In the genomic region with DNA sequence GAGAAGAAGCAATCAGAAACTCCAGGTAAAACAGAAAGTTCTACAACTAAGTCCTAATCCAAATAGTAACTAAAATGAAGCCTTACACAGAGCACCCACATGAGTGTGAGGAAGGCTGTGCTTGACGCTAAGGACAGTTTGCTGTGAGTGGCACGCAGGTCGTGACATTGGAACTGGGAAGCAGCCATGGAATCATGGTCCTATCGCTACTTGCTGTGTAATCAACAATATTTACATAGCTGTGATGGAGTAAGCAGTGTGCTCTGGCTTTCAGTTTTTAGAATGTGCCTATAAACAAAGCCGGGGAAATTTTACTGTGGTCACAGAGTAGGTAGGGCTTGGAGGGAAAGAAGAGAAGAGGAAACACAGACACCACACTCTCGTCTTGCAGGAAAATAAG, we compare ENCODE assay signal across 17 mouse cellular contexts.
A peak's percentile ranks its signal among the peaks of the same experiment; 100 is the strongest.
DNase-seq lines count a peak whose midpoint lies in the region; ATAC-seq and TF ChIP-seq lines count a peak whose summit lies in the region.
"Had no signal": no experiment of that assay in that cellular context is flagged by ENCODE, and none has a peak within 500 bp of the region (broad histone marks: within the 10 kb centered on the region; RNA-seq: fewer than 3 reads in every experiment).

No protein-coding gene starts in this region.

- no peak for TF ChIP-seq CTCF in liver, postnatal 0 days (IDR thresholded peaks at IDR 0.05; ENCODE audit: low read depth)
- TF ChIP-seq CTCF in cortical plate, adult 2 months (IDR thresholded peaks at IDR 0.05; ENCODE audit: extremely low read depth, insufficient read depth, low read length), result no peak

- no peak for TF ChIP-seq EP300 in liver, postnatal 0 days (IDR thresholded peaks at IDR 0.05; ENCODE audit: low read depth)

- no peak overlapping the region for H3K9ac ChIP-seq in liver, postnatal 0 days (replicated peaks)
- H3K9ac ChIP-seq in liver, embryonic 12.5 days, result no peak overlapping the region
- H3K9ac ChIP-seq: embryonic facial prominence, embryonic 12.5 days; forebrain, embryonic 15.5 days; heart, embryonic 15.5 days; hindbrain, embryonic 14.5 days had no signal

- H3K27me3 ChIP-seq in heart, embryonic 10.5 days (ENCODE audit: insufficient read depth, poor library complexity, severe bottlenecking), result no peaks in the 10 kb centered on the region
- no peaks in the 10 kb centered on the region for H3K27me3 ChIP-seq in liver, postnatal 0 days (ENCODE audit: insufficient read depth, low read length)
- no peaks in the 10 kb centered on the region for H3K27me3 ChIP-seq in liver, embryonic 12.5 days (replicated peaks)
- H3K27me3 ChIP-seq: embryonic facial prominence, embryonic 12.5 days; forebrain, embryonic 15.5 days; heart, embryonic 15.5 days had no signal

- no peak overlapping the region for H3K27ac ChIP-seq in heart, embryonic 10.5 days
- no peak overlapping the region for H3K27ac ChIP-seq in liver, postnatal 0 days (ENCODE audit: low read depth)
- no peak overlapping the region for H3K27ac ChIP-seq in liver, embryonic 12.5 days
- H3K27ac ChIP-seq in cortical plate, adult 2 months (ENCODE audit: insufficient read depth, low read length), result peak overlapping the region; percentile 77
- H3K27ac ChIP-seq: embryonic facial prominence, embryonic 12.5 days; forebrain, embryonic 15.5 days; gastrocnemius, adult 2 months; heart, embryonic 15.5 days; hindbrain, embryonic 10.5 days; hindbrain, embryonic 14.5 days had no signal

- no peak overlapping the region for H3K4me2 ChIP-seq in liver, postnatal 0 days (ENCODE audit: low read depth, low read length)
- no peak overlapping the region for H3K4me2 ChIP-seq in liver, embryonic 12.5 days
- H3K4me2 ChIP-seq: embryonic facial prominence, embryonic 12.5 days; forebrain, embryonic 15.5 days; heart, embryonic 15.5 days; hindbrain, embryonic 14.5 days had no signal

- peak; percentile 57 for ATAC-seq in liver, postnatal 0 days
- ATAC-seq in liver, embryonic 12.5 days, result no peak
- ATAC-seq: forebrain, embryonic 15.5 days had no signal

- no peaks in the 10 kb centered on the region for H3K36me3 ChIP-seq in heart, embryonic 10.5 days
- H3K36me3 ChIP-seq in liver, postnatal 0 days (replicated peaks; ENCODE audit: insufficient read depth, low read length), result no peaks in the 10 kb centered on the region
- no peaks in the 10 kb centered on the region for H3K36me3 ChIP-seq in liver, embryonic 12.5 days
- H3K36me3 ChIP-seq: embryonic facial prominence, embryonic 12.5 days; forebrain, embryonic 15.5 days; heart, embryonic 15.5 days; hindbrain, embryonic 10.5 days had no signal

- H3K4me3 ChIP-seq in heart, embryonic 10.5 days, result no peak overlapping the region
- H3K4me3 ChIP-seq in liver, postnatal 0 days (ENCODE audit: low read depth, low read length), result no peak overlapping the region
- no peak overlapping the region for H3K4me3 ChIP-seq in liver, embryonic 12.5 days
- H3K4me3 ChIP-seq in cortical plate, adult 2 months (ENCODE audit: insufficient read depth, low read length), result no peak overlapping the region
- H3K4me3 ChIP-seq: embryonic facial prominence, embryonic 12.5 days; forebrain, embryonic 15.5 days; gastrocnemius, adult 2 months; heart, embryonic 15.5 days; hindbrain, embryonic 10.5 days had no signal

- peaks cover 14% of the 10 kb centered on the region for H3K4me1 ChIP-seq in heart, embryonic 10.5 days
- H3K4me1 ChIP-seq in liver, postnatal 0 days (ENCODE audit: insufficient read depth), result no peaks in the 10 kb centered on the region
- H3K4me1 ChIP-seq in liver, embryonic 12.5 days, result no peaks in the 10 kb centered on the region
- H3K4me1 ChIP-seq in cortical plate, adult 2 months (ENCODE audit: control insufficient read depth, insufficient read depth, low read length), result peaks cover 4% of the 10 kb centered on the region
- H3K4me1 ChIP-seq: embryonic facial prominence, embryonic 12.5 days; forebrain, embryonic 15.5 days; hindbrain, embryonic 10.5 days had no signal

- peak; percentile 27 for DNase-seq in heart, embryonic 10.5 days (ENCODE audit: low spot score)
- DNase-seq in heart, postnatal 4 days, result no peak
- no peak for DNase-seq in liver, postnatal 0 days
- no peak for DNase-seq in adrenal gland, adult 8-10 months
- DNase-seq: adrenal gland, adult 2 months; adrenal gland, postnatal 36 days; cerebellum, adult 2 months; cerebellum, postnatal 10 days; gastrocnemius, adult 2 months; gastrocnemius, postnatal 25 days had no signal

- no peak for TF ChIP-seq POLR2A in cortical plate, adult 2 months (IDR thresholded peaks at IDR 0.05; ENCODE audit: extremely low read depth, insufficient read depth, low read length)

- 78% methylated on average over 6 of the region's 6 CpGs for WGBS in heart, embryonic 10.5 days
- 40% methylated on average over 6 of the region's 6 CpGs for WGBS in liver, postnatal 0 days (ENCODE audit: insufficient replicate concordance)
- WGBS in liver, embryonic 12.5 days (ENCODE audit: insufficient replicate concordance), result 56% methylated on average over 6 of the region's 6 CpGs

- H3K9me3 ChIP-seq in heart, embryonic 10.5 days, result no peaks in the 10 kb centered on the region
- H3K9me3 ChIP-seq in liver, postnatal 0 days (ENCODE audit: low read length), result no peaks in the 10 kb centered on the region
- no peaks in the 10 kb centered on the region for H3K9me3 ChIP-seq in liver, embryonic 12.5 days (replicated peaks)
- H3K9me3 ChIP-seq: embryonic facial prominence, embryonic 12.5 days; forebrain, embryonic 15.5 days; heart, embryonic 15.5 days; hindbrain, embryonic 10.5 days had no signal
